Mouse (Mus musculus) adrenal gland, adult 18-20 months (tissue): Measurements from ENCODE around the gene Wasf2. TPM values are rescaled to one million over a fixed set of nuclear protein-coding genes. Genes with fewer than 3 reads are reported as not detected.
A peak's percentile ranks its signal among the peaks of the same experiment; 100 is the strongest.

Experiments used
- DNase-seq, 2 experiments: peaks; one replicate each; pipeline ENCODE4 v3.0.0; 2021 to 2022; ENCODE audit warnings: low spot score in 2 of 2
- microRNA-seq, 2 experiments: library from miRNA; unstranded; fragments of <30 nt; microRNA quantifications; one replicate each; pipeline ENCODE4 v1.2.0; 2021; ENCODE audit warnings: borderline number of aligned reads in 2 of 2
- total RNA-seq, 2 experiments: library from RNA; stranded (reverse); gene quantifications; 1 replicate in 1 of 2; 2 replicates in 1 of 2; pipeline ENCODE4 v1.2.3; 2021

Wasf2 gene
- total RNA-seq, 2 experiments from 2014 or later, result 97.5 to 102 TPM

DNA sequence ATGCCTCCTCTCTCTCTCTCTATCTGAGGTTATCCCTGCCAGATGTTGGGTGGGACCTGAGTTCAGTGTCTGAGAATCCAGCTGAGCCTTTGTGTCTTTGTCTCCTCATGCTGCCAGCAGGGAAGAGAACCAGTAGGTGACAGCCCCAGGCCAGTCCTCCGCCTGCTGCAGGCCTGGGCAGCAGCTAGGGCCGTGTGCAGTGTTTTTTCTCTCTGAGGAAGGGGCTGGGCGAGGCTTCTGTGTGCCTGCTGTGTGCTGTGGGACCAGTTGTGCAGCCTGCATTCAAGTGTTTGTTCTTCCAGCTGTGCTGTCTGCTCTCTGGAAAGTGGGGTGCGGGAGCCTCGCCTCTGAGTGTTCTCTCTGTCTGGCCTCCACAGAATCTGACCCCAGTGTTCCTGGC is 93.6 kb downstream of the Wasf2 start:
- no peak for DNase-seq

DNA sequence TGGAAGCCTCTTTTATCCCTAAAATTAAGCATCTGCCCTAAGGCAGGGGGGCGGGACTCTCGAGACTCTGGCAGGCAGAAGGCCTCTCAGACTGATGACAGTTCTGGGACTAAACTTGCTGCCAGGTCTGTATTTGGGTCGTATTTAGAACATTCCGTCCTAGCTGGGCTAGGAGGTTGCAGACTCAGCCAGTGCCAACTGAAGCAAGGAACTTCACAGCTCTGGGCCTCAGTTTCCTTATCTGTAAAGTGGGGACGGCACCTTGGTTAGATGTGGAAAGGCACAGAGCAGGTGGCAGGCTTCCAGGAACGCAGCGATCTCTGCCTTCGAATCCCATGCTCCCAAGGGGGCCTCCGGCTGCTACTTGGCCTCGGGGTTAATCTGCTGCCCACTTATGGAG is 95.8 kb downstream of the Wasf2 start:
- DNase-seq, result no peak

DNA sequence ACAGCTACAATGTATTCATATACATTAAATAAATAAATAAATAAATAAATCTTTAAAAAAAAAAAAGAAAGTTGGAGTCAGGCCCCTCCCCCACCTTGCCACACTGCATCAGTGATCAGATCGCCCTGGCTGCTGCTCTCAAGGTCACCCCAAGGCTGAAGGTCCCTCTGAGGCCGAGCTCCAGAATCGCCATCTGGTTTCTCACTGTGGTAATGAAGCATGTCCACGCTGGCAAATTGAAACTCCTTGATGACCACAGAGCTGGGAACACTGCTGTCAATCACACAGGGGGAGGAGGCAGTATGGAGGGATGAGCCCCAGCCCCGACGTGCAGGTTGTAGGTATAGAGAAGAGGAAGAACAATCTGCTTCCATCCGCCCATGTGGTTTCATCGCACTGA is 97.3 kb downstream of the Wasf2 start:
- no peak for DNase-seq

DNA sequence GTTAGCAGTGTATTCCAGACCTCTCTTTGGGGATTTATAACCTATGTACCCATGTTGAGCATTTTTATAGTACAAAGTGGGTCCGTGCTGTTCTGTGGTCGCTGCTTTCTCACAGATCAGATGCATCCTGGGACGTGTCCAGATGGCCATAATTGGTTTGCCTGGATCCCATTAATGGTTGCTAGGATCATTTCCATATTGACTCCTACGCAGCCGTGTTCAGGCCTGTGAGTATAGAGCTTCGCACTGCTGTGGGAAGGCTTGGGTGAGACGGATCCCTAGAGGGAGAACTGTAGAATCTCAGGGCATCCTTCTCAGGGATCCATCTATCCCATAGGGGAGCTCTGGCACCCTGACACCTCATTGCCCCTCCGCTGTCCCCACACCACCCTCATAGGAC is 99.3 kb downstream of the Wasf2 start:
- DNase-seq, result no peak

DNA sequence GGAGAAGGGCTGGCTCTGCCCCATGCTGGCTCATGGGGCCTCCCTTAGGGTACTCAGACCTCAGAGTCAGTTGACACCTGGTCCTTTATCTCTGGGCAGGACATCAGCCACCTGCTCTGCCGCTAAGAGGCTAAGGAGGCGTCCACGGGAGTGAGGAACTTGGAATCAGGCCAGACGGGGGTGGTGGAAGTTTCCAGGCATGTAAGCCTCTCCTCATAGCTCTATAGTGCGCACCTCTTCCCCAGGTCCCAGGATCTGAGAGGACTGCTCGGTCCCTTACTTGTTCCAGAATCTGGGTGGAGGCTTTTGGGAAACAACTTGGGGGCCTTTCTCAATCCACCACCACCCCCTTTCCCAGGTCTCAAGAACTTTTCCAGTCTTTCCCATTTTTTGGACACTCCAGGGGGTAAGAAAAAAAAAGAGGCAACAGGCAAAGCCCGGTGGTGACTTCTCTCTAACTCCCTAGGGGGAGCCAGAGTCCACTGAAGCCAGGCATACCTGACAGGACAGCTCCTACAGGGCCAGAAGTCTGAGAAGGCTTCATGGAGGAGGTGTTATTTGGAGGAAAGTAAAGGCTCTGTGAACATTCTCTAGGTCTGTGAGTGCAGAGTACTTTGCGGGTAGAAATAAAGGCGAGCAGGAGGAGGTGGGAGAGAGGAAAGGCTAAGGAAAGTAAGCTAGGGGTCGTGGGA is 103.1 kb downstream of the Wasf2 start:
- no peak for DNase-seq

DNA sequence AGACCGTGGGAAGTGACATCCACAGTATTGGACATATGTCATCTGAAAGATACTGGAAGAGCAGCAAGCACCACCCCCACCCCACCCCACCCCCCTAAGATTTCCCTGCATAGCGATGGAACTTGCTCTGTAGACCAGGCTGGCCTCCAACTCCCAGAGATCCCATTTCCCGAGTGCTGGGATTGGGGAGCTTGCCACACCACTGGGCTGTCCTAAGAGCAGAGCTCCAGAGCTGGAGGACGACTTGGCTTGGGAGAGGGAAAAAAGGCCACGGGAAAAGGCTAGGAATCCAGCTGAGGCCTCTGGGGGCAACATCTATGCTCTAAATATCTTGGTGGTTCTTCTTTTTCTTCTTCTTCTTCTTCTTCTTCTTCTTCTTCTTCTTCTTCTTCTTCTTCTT is 104.5 kb downstream of the Wasf2 start:
- DNase-seq, result no peak

DNA sequence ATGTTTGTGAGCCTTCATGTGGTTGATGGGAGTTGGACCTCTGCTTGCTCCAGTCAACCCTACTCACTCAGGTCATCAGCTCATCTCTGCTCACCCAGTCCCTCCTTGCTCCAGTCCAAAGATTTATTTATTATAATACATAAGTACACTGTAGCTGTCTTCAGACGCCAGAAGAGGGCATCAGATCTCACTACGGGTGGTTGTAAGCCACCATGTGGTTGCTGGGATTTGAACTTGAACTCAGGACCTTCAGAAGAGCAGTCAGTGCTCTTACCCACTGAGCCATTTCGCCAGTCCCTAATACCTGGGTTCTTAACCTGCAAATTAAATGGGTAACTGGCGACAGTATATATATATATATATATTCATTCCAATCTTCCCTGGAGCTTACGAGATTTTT is 105.1 kb downstream of the Wasf2 start:
- no peak for DNase-seq

DNA sequence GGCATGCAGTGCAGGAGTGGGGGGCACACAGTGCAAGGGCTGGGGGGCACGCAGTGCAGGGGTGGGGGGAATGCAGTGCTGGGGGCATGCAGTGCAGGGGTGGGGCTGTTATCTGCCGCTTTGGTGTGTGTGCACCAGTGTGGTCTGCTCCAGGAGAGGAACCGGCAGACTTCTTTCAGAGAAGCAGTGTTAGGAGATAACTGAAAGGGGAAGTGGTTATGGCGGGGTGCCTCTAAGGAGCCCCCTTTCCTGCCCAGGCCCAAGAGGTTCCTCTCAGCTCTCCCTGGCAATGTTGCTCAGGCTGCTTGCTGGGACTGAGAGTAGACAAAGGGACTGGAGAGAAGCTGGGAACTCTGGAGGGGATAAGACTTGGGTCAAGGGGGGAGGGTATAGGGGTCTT is 107.6 kb downstream of the Wasf2 start:
- no peak for DNase-seq

DNA sequence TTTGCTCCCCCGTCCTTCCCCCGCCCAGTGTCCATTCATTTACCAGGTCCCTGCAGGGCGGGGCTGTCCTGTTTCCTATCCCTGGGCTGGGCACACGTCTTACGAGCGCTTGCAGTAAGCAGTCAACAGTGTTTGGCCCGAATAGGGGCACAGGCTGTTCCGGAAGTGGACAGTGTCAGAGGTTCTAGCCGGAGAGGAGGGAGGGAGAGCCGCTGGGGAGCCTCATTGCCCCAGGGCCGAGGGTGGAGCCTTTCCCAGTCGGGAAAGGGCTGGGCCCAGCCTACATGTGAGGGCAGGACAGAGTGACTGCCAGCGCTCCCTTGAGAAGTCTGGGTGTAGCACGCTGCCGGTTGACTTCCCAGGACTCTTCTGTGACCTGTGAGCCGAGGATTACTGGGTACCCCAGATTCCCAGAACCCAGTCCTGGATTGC is 110.2 kb downstream of the Wasf2 start, which contains the start of gene Map3k6:
Gene Map3k6, plus strand, starts transcription at position 329 of the 432 bp plus-strand sequence.
- peak; percentile 76 to 82 for DNase-seq

DNA sequence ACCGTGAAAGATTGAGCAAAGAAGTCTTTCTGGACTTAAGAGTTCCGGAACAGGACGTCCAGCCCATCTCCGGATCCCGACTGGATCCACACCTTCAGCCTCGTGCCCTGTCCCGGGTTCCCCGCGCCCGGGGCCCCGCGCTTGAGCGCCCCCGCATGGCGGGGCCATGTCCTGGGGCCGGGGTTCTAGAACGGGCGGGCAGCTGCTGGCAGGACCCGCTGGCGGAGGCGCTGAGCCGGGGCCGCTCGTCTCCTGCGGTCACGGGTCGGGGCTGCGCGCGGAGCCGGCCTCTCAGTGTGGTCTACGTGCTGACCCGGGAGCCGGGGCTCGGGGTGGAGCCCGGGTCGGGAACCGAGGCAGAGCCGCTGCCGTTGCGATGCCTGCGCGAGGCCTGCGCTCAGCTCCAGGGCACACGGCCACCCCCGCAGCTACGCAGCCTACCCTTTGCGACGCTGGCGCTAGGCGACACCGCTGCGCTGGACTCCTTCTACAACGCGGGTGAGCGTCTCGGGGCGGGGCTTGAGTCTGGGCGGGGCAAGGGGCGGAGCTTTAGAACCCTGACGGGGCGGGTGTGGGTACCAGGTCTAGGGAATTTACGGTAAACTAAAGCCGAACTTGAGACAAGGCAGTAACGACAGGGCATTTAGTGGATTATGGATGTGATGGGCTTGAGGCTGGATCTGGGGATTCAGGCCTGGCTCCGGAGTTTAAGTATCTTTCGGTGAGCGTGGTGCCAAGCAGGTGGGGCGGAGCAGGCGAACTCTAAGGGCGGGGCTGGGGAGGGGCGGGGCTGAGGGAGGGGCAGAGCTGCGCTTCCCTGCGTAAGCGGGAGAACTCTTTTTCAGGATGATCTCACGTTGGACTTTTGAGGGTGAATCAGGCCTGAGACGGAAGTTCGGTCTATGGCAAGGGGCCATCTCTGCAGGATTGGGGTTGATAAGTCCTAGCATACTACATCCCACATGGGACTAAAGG is 110.9 kb downstream of the Wasf2 start:
- DNase-seq, result peak; percentile 92 to 93

DNA sequence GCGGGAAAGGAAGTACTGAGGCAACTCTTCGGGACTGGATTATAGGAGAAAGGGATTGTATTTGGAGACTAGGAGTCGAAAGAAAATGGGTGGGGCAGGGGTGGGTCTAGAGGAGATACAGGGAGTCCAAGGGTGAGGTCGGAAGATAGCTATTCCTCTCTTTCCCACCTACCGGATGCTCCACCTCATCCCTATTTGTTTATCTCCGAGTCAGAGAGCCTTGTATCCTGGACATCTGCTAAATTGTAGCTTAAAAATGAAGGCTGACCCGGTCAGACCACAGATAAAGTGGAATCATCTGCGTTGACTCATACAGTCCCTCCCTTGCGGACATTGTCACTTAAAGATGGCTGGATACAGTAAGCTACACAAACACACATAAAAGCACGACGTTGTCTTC is 111.6 kb downstream of the Wasf2 start:
- no peak for DNase-seq

DNA sequence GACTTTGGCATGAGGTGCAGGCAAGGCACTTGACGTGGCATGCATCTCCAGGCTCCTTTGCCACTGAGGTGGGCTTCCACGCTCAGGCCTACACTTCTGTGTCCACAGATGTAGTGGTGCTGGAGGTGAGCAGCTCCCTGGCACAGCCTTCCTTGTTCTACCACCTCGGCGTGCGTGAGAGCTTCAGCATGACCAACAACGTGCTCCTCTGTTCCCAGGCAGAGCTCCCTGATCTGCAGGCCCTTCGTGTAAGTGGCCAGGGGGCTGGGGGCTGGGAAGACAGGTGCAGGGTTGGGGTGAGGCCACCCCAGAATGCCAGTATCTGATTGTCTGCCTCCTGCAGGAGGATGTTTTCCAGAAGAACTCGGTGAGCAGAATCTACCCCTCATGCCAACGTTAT is 112.4 kb downstream of the Wasf2 start:
- DNase-seq, result no peak

DNA sequence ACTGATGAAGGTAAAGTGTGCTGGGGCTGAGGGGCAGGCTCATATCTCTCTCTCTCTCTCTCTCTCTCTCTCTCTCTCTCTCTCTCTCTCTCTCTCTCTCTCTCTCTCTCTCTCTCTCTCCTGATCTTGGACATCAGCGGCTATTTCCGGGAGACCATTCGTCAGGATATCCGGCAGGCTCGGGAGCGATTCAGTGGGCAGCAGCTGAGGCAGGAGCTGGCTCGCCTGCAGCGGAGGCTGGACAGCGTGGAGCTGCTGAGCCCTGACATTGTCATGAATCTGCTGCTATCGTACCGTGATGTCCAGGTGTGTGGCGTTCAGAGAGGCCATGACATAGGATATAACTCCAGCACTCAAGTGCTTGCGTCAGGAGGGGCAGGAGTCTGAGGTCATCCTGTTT is 113.2 kb downstream of the Wasf2 start:
- DNase-seq, result no peak

DNA sequence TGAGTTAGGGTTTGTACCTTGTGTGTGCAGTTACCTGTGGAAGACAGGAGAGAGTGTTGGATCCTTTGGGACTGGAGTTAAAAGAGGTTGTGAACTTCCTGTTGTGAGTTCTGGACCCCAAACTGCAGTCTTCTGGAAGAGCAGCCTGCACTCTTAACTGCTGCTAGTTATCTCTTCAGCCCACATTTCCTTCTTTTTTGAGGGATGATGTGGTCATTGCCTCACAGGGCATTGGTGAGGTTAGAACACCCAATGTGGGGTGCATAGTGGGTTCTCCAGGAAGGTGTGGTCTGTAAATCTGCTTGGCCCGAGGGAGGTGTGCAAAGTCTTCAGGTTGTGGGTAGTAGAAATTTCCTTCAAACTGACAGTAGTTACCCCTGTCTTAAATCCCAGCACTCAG is 114.0 kb downstream of the Wasf2 start:
- DNase-seq, result no peak

DNA sequence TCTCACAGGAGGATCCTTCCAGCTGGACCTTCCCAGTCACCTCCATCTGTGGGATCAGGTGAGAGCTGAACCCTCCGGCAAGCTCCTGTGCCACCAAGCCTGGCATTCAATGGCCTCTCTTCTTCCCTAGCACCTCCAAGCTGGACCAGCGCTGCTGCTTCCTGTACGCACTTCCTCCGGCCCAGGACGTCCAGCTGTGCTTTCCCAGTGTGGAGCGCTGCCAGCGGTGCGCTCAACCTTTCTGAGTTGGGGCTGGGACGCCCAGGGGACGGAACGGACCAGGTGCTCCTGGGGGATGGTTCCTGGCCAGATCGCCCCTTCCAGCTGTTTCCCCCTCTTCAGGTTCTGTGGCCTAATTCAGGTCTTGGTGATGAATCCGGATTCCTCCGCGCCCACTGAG is 116.8 kb downstream of the Wasf2 start:
- no peak for DNase-seq

DNA sequence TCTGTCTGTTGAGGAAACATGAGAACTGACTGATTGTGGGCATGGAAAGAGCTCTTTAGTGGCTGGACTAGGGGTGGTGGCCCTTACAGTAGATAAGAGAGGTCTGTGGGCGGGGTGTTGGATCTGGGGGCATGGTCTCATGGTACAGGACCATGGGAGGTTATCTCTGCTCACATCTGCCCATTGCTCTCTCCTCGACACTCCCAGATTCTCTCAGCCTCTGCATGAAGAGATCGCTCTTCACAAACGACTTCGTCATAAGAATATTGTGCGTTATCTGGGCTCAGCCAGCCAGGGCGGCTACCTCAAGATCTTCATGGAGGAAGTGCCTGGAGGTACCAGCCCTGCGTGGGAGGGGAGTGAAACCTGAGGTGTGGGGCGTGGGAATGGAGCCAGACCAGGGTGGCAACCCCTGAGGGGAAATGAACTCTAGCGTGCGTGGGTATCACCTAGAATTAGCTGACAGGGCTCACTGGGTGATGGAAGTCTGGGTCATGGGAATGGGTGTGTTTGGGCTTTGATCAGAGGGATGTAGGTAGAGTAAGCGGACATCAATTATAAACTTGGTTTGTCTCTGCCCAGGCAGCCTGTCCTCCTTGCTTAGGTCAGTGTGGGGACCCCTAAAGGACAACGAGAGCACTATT is 117.6 kb downstream of the Wasf2 start:
- no peak for DNase-seq

Small RNAs within 50 kb of the gene (microRNA-seq; reads per million reads assigned to microRNA genes)
- 0 reads per million in 2 experiments for gene Mir7017

Other genes starting within 250 kb of the Wasf2 start
- gene Stx12, start 246.0 kb upstream of the Wasf2 start, total RNA-seq, result 10 to 100 TPM; 58.8 to 59.2 TPM
- gene Fam76a, start 207.9 kb upstream of the Wasf2 start, total RNA-seq, result 10 to 100 TPM; 25.2 to 26.1 TPM
- gene Fgr, start 156.4 kb upstream of the Wasf2 start, total RNA-seq, result under 1 TPM; 0.43 to 0.58 TPM
- 10 to 100 TPM; 72.1 to 86.9 TPM for gene Ahdc1, start 119.2 kb upstream of the Wasf2 start, total RNA-seq
- 1 to 10 TPM; 1.1 to 2.6 TPM for gene Cd164l2, start 81.6 kb downstream of the Wasf2 start, total RNA-seq
- 1 to 10 TPM in 1 of 2 experiments, under 1 TPM in 1; 0.26 to 1.2 TPM for gene Gpr3, start 82.0 kb downstream of the Wasf2 start, total RNA-seq
- gene Map3k6, start 110.3 kb downstream of the Wasf2 start, total RNA-seq, result 10 to 100 TPM; 30.7 to 34.2 TPM
- gene Sytl1, start 132.6 kb downstream of the Wasf2 start, total RNA-seq, result 1 to 10 TPM; 1.2 to 1.5 TPM
- gene Tmem222, start 147.3 kb downstream of the Wasf2 start, total RNA-seq, result 10 to 100 TPM; 55.5 to 61.6 TPM
- gene Wdtc1, start 223.0 kb downstream of the Wasf2 start, total RNA-seq, result 10 to 100 TPM; 57.6 to 63.6 TPM
- gene Slc9a1, start 239.2 kb downstream of the Wasf2 start, total RNA-seq, result 10 to 100 TPM; 44.5 to 55.0 TPM